Mouse (Mus musculus) adrenal gland, adult 18-20 months (tissue): ENCODE data around the gene Tfrc. TPM values are rescaled to one million over a fixed set of nuclear protein-coding genes. Genes with fewer than 3 reads are reported as not detected.
A peak's percentile ranks its signal among the peaks of the same experiment; 100 is the strongest.

Experiments
- DNase-seq, 2 experiments: peaks; one replicate each; pipeline ENCODE4 v3.0.0; 2021 to 2022; ENCODE audit warnings: low spot score in 2 of 2
- long read RNA-seq, 2 experiments: library from polyadenylated mRNA; stranded (forward); transcript quantifications; one replicate each; pipeline ENCODE4 v2.0.0; 2021
- total RNA-seq, 2 experiments: library from RNA; stranded (reverse); gene quantifications; 1 replicate in 1 of 2; 2 replicates in 1 of 2; pipeline ENCODE4 v1.2.3; 2021

Tfrc gene
- total RNA-seq = 10 to 100 TPM; 19.8 to 34.3 TPM
- long read RNA-seq, experiment 1, full-length matches to known transcripts = 5 of 8 reads
- long read RNA-seq, experiment 1, partial matches to known transcripts = 2 of 8 reads
- long read RNA-seq, experiment 1, other reads (novel, unspliced or antisense) = 1 of 8 reads
- long read RNA-seq, experiment 2, full-length matches to known transcripts = 6 of 12 reads
- long read RNA-seq, experiment 2, partial matches to known transcripts = 4 of 12 reads
- long read RNA-seq, experiment 2, other reads (novel, unspliced or antisense) = 2 of 12 reads

- DNase-seq = peak; percentile 93 to 96
Measured at GRCm38 (mm10) chr16:32608712-32609400, at the start of gene Tfrc. Gene Tfrc (plus strand): TSS chr16:32608920.

- DNase-seq = no peak
Measured at GRCm38 (mm10) chr16:32559493-32559892, 49.2 kb upstream of the Tfrc start.

GRCm38 (mm10) chr16:32563056-32563793 is 45.5 kb upstream of the Tfrc start:
- no peak for DNase-seq

- no peak for DNase-seq
Measured at GRCm38 (mm10) chr16:32567282-32567681, 41.4 kb upstream of the Tfrc start.

- no peak for DNase-seq
Measured at GRCm38 (mm10) chr16:32568401-32568800, 40.3 kb upstream of the Tfrc start.

- no peak for DNase-seq
Measured at GRCm38 (mm10) chr16:32570042-32570441, 38.7 kb upstream of the Tfrc start.

GRCm38 (mm10) chr16:32572528-32572927 is 36.2 kb upstream of the Tfrc start:
- DNase-seq = no peak

GRCm38 (mm10) chr16:32586482-32586881 is 22.2 kb upstream of the Tfrc start:
- no peak for DNase-seq

- DNase-seq = no peak
Measured at GRCm38 (mm10) chr16:32588568-32588967, 20.2 kb upstream of the Tfrc start.

- DNase-seq = no peak
Measured at GRCm38 (mm10) chr16:32591521-32591920, 17.2 kb upstream of the Tfrc start.

GRCm38 (mm10) chr16:32593283-32593805 is 15.4 kb upstream of the Tfrc start:
- no peak for DNase-seq

GRCm38 (mm10) chr16:32593916-32594315 is 14.8 kb upstream of the Tfrc start:
- DNase-seq = no peak

- no peak for DNase-seq
Measured at GRCm38 (mm10) chr16:32594701-32595100, 14.0 kb upstream of the Tfrc start.

GRCm38 (mm10) chr16:32595142-32595855 is 13.4 kb upstream of the Tfrc start:
- no peak for DNase-seq

GRCm38 (mm10) chr16:32597909-32598381 is 10.8 kb upstream of the Tfrc start:
- peak in 1 of 2 experiments; percentile 40 for DNase-seq

- no peak for DNase-seq
Measured at GRCm38 (mm10) chr16:32599151-32599550, 9.6 kb upstream of the Tfrc start.

GRCm38 (mm10) chr16:32602193-32602685 is 6.5 kb upstream of the Tfrc start:
- DNase-seq = no peak

- no peak for DNase-seq
Measured at GRCm38 (mm10) chr16:32607562-32608343, 967 bp upstream of the Tfrc start.

- DNase-seq = no peak
Measured at GRCm38 (mm10) chr16:32608344-32608711, 392 bp upstream of the Tfrc start.

GRCm38 (mm10) chr16:32609401-32609779 is 670 bp downstream of the Tfrc start:
- no peak for DNase-seq
